Mouse (Mus musculus) adrenal gland, postnatal 4 days (tissue): ENCODE results near the gene Aldh3b1. TPM values are rescaled to one million over a fixed set of nuclear protein-coding genes. Genes with fewer than 3 reads are reported as not detected.

Source experiments
- DNase-seq, 2 experiments: peaks; one replicate each; pipeline ENCODE4 v3.0.0; 2021 to 2022; ENCODE audit warnings: low spot score in 2 of 2, mixed read lengths in 2 of 2
- total RNA-seq, 2 experiments: library from RNA; stranded (reverse); gene quantifications; 2 replicates each; pipeline ENCODE4 v1.2.3; 2021

The Aldh3b1 gene
- total RNA-seq, 2 experiments from 2014 or later: 117 to 121 TPM

- no peak for DNase-seq
These were observed 45.1 kb downstream of the Aldh3b1 start for GRCm38 (mm10) chr19:3884325-3884990.

DNA sequence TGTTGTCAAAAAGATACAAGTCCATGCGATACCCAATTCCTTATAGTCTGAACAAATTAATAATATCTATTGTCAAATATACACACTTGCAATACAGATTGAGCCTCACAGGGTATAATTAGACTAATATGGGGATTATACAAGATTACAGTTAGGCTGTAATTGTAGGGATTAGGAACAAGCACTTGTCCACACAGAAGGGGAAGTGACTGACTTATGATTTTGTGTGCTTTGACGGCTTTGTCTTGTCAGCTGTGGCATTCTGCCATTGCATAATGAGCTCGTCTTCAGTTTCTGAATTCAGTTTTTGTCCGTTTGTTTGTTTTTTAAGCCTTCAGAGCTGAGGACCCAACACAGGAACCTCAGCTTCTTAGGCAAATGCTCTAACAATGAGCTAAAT is 47.4 kb downstream of the Aldh3b1 start:
- DNase-seq: no peak

GRCm38 (mm10) chr19:3880054-3880848 is 49.4 kb downstream of the Aldh3b1 start:
- DNase-seq: no peak

DNA sequence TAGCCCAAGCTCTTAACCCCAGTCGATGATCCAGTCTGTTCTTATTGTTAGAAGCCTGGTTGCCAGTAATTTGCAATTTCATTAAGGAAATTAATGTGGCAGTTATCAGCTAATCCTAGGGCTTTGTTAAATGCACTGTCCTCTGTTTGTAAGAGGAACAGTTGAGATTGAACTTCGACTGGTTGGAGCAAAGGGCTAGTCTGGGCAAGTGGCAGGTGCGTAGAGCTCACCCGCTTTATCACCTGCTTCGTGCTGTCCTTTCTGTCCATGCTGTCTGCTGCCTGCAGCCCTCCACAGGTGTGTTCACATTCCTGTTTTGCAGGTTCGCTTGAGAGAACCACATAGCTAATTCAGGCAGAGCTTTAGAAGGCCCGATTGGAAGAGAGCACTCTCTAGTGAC is 54.6 kb downstream of the Aldh3b1 start:
- no peak for DNase-seq

DNA sequence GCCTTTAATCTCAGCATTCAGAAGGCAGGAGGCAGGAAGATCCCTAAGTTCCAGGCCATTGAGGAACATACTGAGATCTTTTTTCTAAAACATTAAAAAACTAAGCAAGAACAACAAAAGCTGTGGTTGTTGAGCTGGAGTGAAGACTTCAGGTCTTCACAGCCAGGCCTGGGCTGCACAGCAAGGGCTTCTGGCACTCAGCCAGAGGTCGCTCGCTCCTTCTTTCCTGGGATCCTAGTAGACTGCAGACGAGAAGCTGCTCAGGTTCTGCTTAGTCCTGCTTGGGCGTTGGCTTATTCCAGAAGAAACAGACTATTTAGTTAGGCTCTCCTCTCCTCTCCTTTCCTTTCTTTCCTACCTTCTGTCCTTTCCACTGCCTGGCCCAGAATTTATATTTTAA is 57.2 kb downstream of the Aldh3b1 start:
- no peak for DNase-seq

DNA sequence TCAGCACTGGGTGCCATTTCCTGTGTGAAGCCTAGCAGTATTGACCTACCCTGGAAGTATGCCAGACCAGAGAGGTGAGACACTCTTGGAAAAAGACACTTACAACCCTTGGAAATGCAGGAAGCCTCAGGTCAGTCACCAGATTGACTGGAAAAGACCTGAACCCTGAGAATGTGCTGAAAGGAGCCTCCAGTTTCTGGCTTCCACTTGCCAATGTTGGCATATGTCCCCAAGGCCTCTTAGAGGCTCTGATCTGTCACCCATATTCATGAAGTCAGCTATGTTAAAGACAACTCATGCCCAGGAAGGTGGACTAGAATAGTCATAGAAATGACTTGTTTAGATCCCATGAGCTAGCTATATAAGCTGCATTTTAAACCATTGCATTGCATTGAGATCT is 58.1 kb downstream of the Aldh3b1 start:
- no peak for DNase-seq

- DNase-seq: no peak
These were observed 61.3 kb downstream of the Aldh3b1 start for GRCm38 (mm10) chr19:3868290-3868689.

DNA sequence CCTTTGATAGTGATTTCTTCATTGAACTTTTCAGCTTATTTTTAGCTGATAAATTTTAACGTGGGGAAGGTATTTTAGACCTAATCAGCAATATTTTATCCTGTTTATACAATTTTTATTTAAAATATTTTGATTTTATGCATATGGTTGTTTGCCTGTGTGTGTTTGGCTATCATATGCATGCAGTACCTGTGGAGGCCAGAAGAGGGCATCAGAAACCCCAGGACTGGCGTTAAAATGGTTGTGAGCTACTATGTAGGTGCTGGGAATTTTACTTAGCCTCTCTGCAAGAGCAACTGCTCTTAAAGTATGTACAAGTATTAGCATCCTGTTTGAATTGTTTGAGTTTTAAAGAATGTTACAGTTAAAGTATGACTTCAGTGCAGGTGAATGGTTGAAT is 64.6 kb downstream of the Aldh3b1 start:
- DNase-seq: no peak

Other genes with a start within 250 kb of the Aldh3b1 start
- gene Lrp5, start 243.2 kb downstream of the Aldh3b1 start, total RNA-seq: 100 to 1,000 TPM; 109 to 117 TPM
- gene 1810055G02Rik, start 221.5 kb downstream of the Aldh3b1 start, total RNA-seq: 10 to 100 TPM; 23.7 to 23.9 TPM
- gene Kmt5b, start 162.4 kb downstream of the Aldh3b1 start, total RNA-seq: 10 to 100 TPM; 69.7 to 70.8 TPM
- 10 to 100 TPM; 63.5 to 70.5 TPM for gene Chka, start 78.0 kb downstream of the Aldh3b1 start, total RNA-seq
- gene Tcirg1, start 22.7 kb downstream of the Aldh3b1 start, total RNA-seq: 10 to 100 TPM; 80.5 to 91.9 TPM
- gene Ndufs8, start 17.0 kb downstream of the Aldh3b1 start, total RNA-seq: 100 to 1,000 TPM; 205 to 212 TPM
- gene Unc93b1, start 5.4 kb upstream of the Aldh3b1 start, total RNA-seq: 10 to 100 TPM; 53.9 to 60.7 TPM
- gene Aldh3b3, start 28.8 kb upstream of the Aldh3b1 start, total RNA-seq: under 1 TPM; 0.67 to 0.87 TPM
- gene Aldh3b2, start 42.5 kb upstream of the Aldh3b1 start, total RNA-seq: 1 to 10 TPM; 7.5 to 8.4 TPM
- gene Acy3, start 56.8 kb upstream of the Aldh3b1 start, total RNA-seq: 10 to 100 TPM; 32.3 to 36.8 TPM
- under 1 TPM in 1 of 2 experiments, not detected in 1; 0.34 TPM for gene Tbx10, start 62.9 kb upstream of the Aldh3b1 start, total RNA-seq
- gene Nudt8, start 70.8 kb upstream of the Aldh3b1 start, total RNA-seq: 10 to 100 TPM; 21.7 to 21.9 TPM
- gene Gm49405, start 70.8 kb upstream of the Aldh3b1 start, total RNA-seq: 1 to 10 TPM; 1.7 to 1.8 TPM
- gene Doc2g, start 73.5 kb upstream of the Aldh3b1 start, total RNA-seq: 1 to 10 TPM; 2.4 to 2.6 TPM
- gene Ndufv1, start 83.0 kb upstream of the Aldh3b1 start, total RNA-seq: 100 to 1,000 TPM; 253 to 283 TPM
- gene Gstp1, start 108.2 kb upstream of the Aldh3b1 start, total RNA-seq: 100 to 1,000 TPM; 258 to 283 TPM
- gene Gstp2, start 116.2 kb upstream of the Aldh3b1 start, total RNA-seq: 10 to 100 TPM; 52.6 to 68.8 TPM
- gene Gstp3, start 129.8 kb upstream of the Aldh3b1 start, total RNA-seq: 10 to 100 TPM in 1 of 2 experiments, 1 to 10 TPM in 1; 1.9 to 37.5 TPM
- gene Cabp2, start 151.8 kb upstream of the Aldh3b1 start, total RNA-seq: 1 to 10 TPM in 1 of 2 experiments, not detected in 1; 1.2 TPM
- gene Cdk2ap2, start 167.4 kb upstream of the Aldh3b1 start, total RNA-seq: 10 to 100 TPM; 45.8 to 47.3 TPM
- gene Pitpnm1, start 170.2 kb upstream of the Aldh3b1 start, total RNA-seq: 10 to 100 TPM; 51.6 to 65.0 TPM
- gene Aip, start 196.1 kb upstream of the Aldh3b1 start, total RNA-seq: 10 to 100 TPM; 86.1 to 88.5 TPM
- under 1 TPM; 0.08 to 0.14 TPM for gene Gpr152, start 210.0 kb upstream of the Aldh3b1 start, total RNA-seq
- under 1 TPM in 1 of 2 experiments, not detected in 1; 0.20 TPM for gene Cabp4, start 214.2 kb upstream of the Aldh3b1 start, total RNA-seq
- 100 to 1,000 TPM; 192 to 203 TPM for gene Coro1b, start 218.8 kb upstream of the Aldh3b1 start, total RNA-seq
- 1 to 10 TPM; 5.1 to 5.2 TPM for gene Ptprcap, start 223.8 kb upstream of the Aldh3b1 start, total RNA-seq
- gene Rps6kb2, start 233.5 kb upstream of the Aldh3b1 start, total RNA-seq: 10 to 100 TPM; 46.6 to 50.0 TPM
- gene Carns1, start 245.7 kb upstream of the Aldh3b1 start, total RNA-seq: 1 to 10 TPM; 5.5 to 7.3 TPM